Comparison of ENCODE assay signal across 25 mouse cellular contexts in the genomic region with DNA sequence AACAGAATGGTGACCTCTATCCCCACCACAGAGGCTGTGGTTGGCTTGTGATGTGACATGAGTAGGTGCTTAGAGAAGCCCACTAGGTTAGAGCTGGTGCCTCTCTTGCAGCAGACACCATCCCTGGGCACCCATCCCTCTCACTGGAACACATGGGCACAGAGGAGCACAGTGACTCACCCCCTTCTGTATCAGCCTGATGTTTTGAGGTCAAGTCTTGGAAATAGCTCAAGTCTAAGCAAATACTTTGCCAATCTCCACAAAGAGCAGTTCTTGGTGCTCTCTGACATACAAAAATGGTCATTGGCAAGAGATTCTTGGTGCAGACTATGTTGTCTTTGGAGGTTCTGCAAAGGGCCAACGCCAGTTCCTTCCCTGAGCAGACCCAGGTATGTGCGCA. TPM values are rescaled to one million over a fixed set of nuclear protein-coding genes. Genes with fewer than 3 reads are reported as not detected.
A peak's percentile ranks its signal among the peaks of the same experiment; 100 is the strongest.
DNase-seq lines count a peak whose midpoint lies in the region; TF ChIP-seq lines count a peak whose summit lies in the region.
"Had no signal": no experiment of that assay in that cellular context is flagged by ENCODE, and none has a peak within 500 bp of the region (broad histone marks: within the 10 kb centered on the region; RNA-seq: fewer than 3 reads in every experiment).

No protein-coding gene starts in this region.

- intact Hi-C loops in gastrocnemius, adult 2 months (cut with DNase I): no loop called here
- intact Hi-C loops in gastrocnemius, postnatal 14 days (cut with DNase I; ENCODE audit: low total_unique reads): no loop called here

- no peak overlapping the region for H3K4me3 ChIP-seq in gastrocnemius, adult 2 months
- H3K4me3 ChIP-seq: embryonic facial prominence, embryonic 12.5 days; embryonic facial prominence, embryonic 15.5 days; forebrain, embryonic 13.5 days; heart, embryonic 10.5 days; heart, embryonic 13.5 days had no signal

- H3K27ac ChIP-seq in gastrocnemius, adult 2 months: no peak overlapping the region
- H3K27ac ChIP-seq: embryonic facial prominence, embryonic 12.5 days; embryonic facial prominence, embryonic 15.5 days; forebrain, embryonic 13.5 days; heart, embryonic 10.5 days; heart, embryonic 13.5 days; hindbrain, embryonic 14.5 days; hindbrain, postnatal 0 days had no signal

- peak; percentile 10 for DNase-seq in gastrocnemius, adult 2 months
- DNase-seq in gastrocnemius, postnatal 14 days: no peak
- DNase-seq in 3134 (ENCODE audit: extremely low read depth, insufficient read length, low spot score) (peak; percentile 38), NIH3T3 (ENCODE audit: low read depth) (peak; percentile 48)
- peak; percentile 93 for DNase-seq in fibroblast of lung, adult 2 months (ENCODE audit: low read depth)
- DNase-seq in layer of hippocampus, adult 8-10 months (ENCODE audit: low spot score in 2 of 2): no peak
- no peak for DNase-seq in adrenal gland, adult 8-10 months
- DNase-seq: adrenal gland, postnatal 10 days; adrenal gland, postnatal 36 days; cerebellum, adult 18-20 months; cerebellum, adult 9-10 months; cerebellum, postnatal 14 days; gastrocnemius, postnatal 25 days; heart, adult 18-20 months; heart, postnatal 14 days; heart, postnatal 4 days had no signal

- no peak for TF ChIP-seq CTCF in gastrocnemius, adult 2 months (IDR thresholded peaks at IDR 0.05)

RNA-seq across cellular contexts. Expression of a gene that starts 42.9 kb away (rescaled TPM):
- total RNA-seq in gastrocnemius, adult 2 months (2021): not detected
- not detected for total RNA-seq in gastrocnemius, postnatal 14 days (2021)
- total RNA-seq in layer of hippocampus, adult 8-10 months (2022): under 1 TPM in 2 of 4 experiments, not detected in 2; 0.64 to 0.94 TPM
- not detected for total RNA-seq in adrenal gland, adult 8-10 months (2022)
- total RNA-seq: adrenal gland, postnatal 10 days; adrenal gland, postnatal 36 days; gastrocnemius, adult 18-20 months; gastrocnemius, postnatal 25 days; heart, adult 18-20 months; heart, postnatal 14 days; heart, postnatal 4 days; hindbrain, postnatal 0 days; MEL had no signal

Comparison
In these comparisons a context has a peak if more than half of its experiments do, and no peak if none do; other contexts are left out.
1. DNase-seq: peak in gastrocnemius, adult 2 months (single experiment), 3134 (single experiment), NIH3T3 (single experiment) and fibroblast of lung, adult 2 months (single experiment); none in gastrocnemius, postnatal 14 days (single experiment), layer of hippocampus, adult 8-10 months (0 of 2) and adrenal gland, adult 8-10 months (single experiment).